Mouse (Mus musculus): ENCODE measurements around the gene Anapc11. TPM values are rescaled to one million over a fixed set of nuclear protein-coding genes. Genes with fewer than 3 reads are reported as not detected.
"Not testable (repeated sequence)": the region's sequence is repeated elsewhere in the genome, so short reads cannot be mapped to it uniquely, and the experiment has no call there.

Anapc11 gene
- polyA plus RNA-seq, 1 experiment from 2014 or later: 201 TPM

- H3K4me1 ChIP-seq (ENCODE audit: control insufficient read depth, insufficient read depth, low read length): peaks cover 5% of the 10 kb centered on the region; the same call in 1 of the 2 replicates
- no peak overlapping the region for H3K9ac ChIP-seq (ENCODE audit: low read depth, low read length)
- H3K27ac ChIP-seq (ENCODE audit: low read depth, low read length): no peak overlapping the region
- WGBS (ENCODE audit: insufficient replicate concordance): 42% methylated on average over 2 of the region's 2 CpGs
- no peak overlapping the region for H3K4me3 ChIP-seq (ENCODE audit: low read depth, low read length)
- H3K9me3 ChIP-seq (replicated peaks; ENCODE audit: control insufficient read depth, low read length): no peaks in the 10 kb centered on the region
- H3K4me2 ChIP-seq: no peak overlapping the region
- ATAC-seq (replicated peaks; ENCODE audit: insufficient number of reproducible peaks, low FRiP score, low TSS enrichment): no peak
- H3K27me3 ChIP-seq (ENCODE audit: control insufficient read depth, insufficient read depth, low read length): no peaks in the 10 kb centered on the region
- H3K36me3 ChIP-seq (ENCODE audit: control insufficient read depth, insufficient read depth, low read length): peaks cover 13% of the 10 kb centered on the region
These were observed 43.0 kb upstream of the Anapc11 start for GRCm38 (mm10) chr11:120555260-120555659.

- not testable (repeated sequence) for H3K9ac ChIP-seq (ENCODE audit: low read depth, low read length); H3K4me3 ChIP-seq (ENCODE audit: low read depth, low read length); H3K9me3 ChIP-seq (replicated peaks; ENCODE audit: control insufficient read depth, low read length); H3K27me3 ChIP-seq (ENCODE audit: control insufficient read depth, insufficient read depth, low read length); H3K4me2 ChIP-seq; ATAC-seq (replicated peaks; ENCODE audit: insufficient number of reproducible peaks, low FRiP score, low TSS enrichment); H3K4me1 ChIP-seq (ENCODE audit: control insufficient read depth, insufficient read depth, low read length); H3K27ac ChIP-seq (ENCODE audit: low read depth, low read length)
- WGBS (ENCODE audit: insufficient replicate concordance): 85% methylated on average over 6 of the region's 6 CpGs
- peaks cover 44% of the 10 kb centered on the region for H3K36me3 ChIP-seq (ENCODE audit: control insufficient read depth, insufficient read depth, low read length)
These were observed 39.4 kb upstream of the Anapc11 start for GRCm38 (mm10) chr11:120558843-120559242.

GRCm38 (mm10) chr11:120560952-120561728, 37.1 kb upstream of the Anapc11 start:
- no peak overlapping the region for H3K4me2 ChIP-seq
- peaks cover 62% of the 10 kb centered on the region for H3K36me3 ChIP-seq (ENCODE audit: control insufficient read depth, insufficient read depth, low read length)
- no peaks in the 10 kb centered on the region for H3K27me3 ChIP-seq (ENCODE audit: control insufficient read depth, insufficient read depth, low read length)
- no peak overlapping the region for H3K4me3 ChIP-seq (ENCODE audit: low read depth, low read length)
- no peak overlapping the region for H3K9ac ChIP-seq (ENCODE audit: low read depth, low read length)
- no peak for ATAC-seq (replicated peaks; ENCODE audit: insufficient number of reproducible peaks, low FRiP score, low TSS enrichment)
- H3K9me3 ChIP-seq (replicated peaks; ENCODE audit: control insufficient read depth, low read length): no peaks in the 10 kb centered on the region
- no peaks in the 10 kb centered on the region for H3K4me1 ChIP-seq (ENCODE audit: control insufficient read depth, insufficient read depth, low read length)
- 92% methylated on average over 13 of the region's 13 CpGs for WGBS (ENCODE audit: insufficient replicate concordance)
- H3K27ac ChIP-seq (ENCODE audit: low read depth, low read length): no peak overlapping the region

- no peak overlapping the region for H3K9ac ChIP-seq (ENCODE audit: low read depth, low read length)
- H3K36me3 ChIP-seq (ENCODE audit: control insufficient read depth, insufficient read depth, low read length): peaks cover 76% of the 10 kb centered on the region
- WGBS (ENCODE audit: insufficient replicate concordance): 92% methylated on average over 13 of the region's 13 CpGs
- no peak overlapping the region for H3K4me2 ChIP-seq
- H3K9me3 ChIP-seq (replicated peaks; ENCODE audit: control insufficient read depth, low read length): no peaks in the 10 kb centered on the region
- H3K27me3 ChIP-seq (ENCODE audit: control insufficient read depth, insufficient read depth, low read length): no peaks in the 10 kb centered on the region
- no peaks in the 10 kb centered on the region for H3K4me1 ChIP-seq (ENCODE audit: control insufficient read depth, insufficient read depth, low read length)
- H3K4me3 ChIP-seq (ENCODE audit: low read depth, low read length): no peak overlapping the region
- no peak for ATAC-seq (replicated peaks; ENCODE audit: insufficient number of reproducible peaks, low FRiP score, low TSS enrichment)
- no peak overlapping the region for H3K27ac ChIP-seq (ENCODE audit: low read depth, low read length)
These were observed 35.3 kb upstream of the Anapc11 start for GRCm38 (mm10) chr11:120562949-120563348.

- ATAC-seq (replicated peaks; ENCODE audit: insufficient number of reproducible peaks, low FRiP score, low TSS enrichment): no peak
- H3K4me1 ChIP-seq (ENCODE audit: control insufficient read depth, insufficient read depth, low read length): no peaks in the 10 kb centered on the region
- no peaks in the 10 kb centered on the region for H3K27me3 ChIP-seq (ENCODE audit: control insufficient read depth, insufficient read depth, low read length)
- H3K36me3 ChIP-seq (ENCODE audit: control insufficient read depth, insufficient read depth, low read length): peaks cover 76% of the 10 kb centered on the region
- H3K27ac ChIP-seq (ENCODE audit: low read depth, low read length): no peak overlapping the region
- no peak overlapping the region for H3K4me3 ChIP-seq (ENCODE audit: low read depth, low read length)
- no peak overlapping the region for H3K9ac ChIP-seq (ENCODE audit: low read depth, low read length)
- WGBS (ENCODE audit: insufficient replicate concordance): 87% methylated on average over 9 of the region's 9 CpGs
- no peak overlapping the region for H3K4me2 ChIP-seq
- no peaks in the 10 kb centered on the region for H3K9me3 ChIP-seq (replicated peaks; ENCODE audit: control insufficient read depth, low read length)
These were observed 33.1 kb upstream of the Anapc11 start for GRCm38 (mm10) chr11:120565114-120565513.

- Histone ChIP-seq H3K4me2 (no peak overlapping the region), H3K27ac (ENCODE audit: low read depth, low read length) (no peak overlapping the region), H3K36me3 (ENCODE audit: control insufficient read depth, insufficient read depth, low read length) (peaks cover 58% of the 10 kb centered on the region), H3K9ac (ENCODE audit: low read depth, low read length) (no peak overlapping the region), H3K27me3 (ENCODE audit: control insufficient read depth, insufficient read depth, low read length) (no peaks in the 10 kb centered on the region), H3K4me3 (ENCODE audit: low read depth, low read length) (no peak overlapping the region), H3K9me3 (replicated peaks; ENCODE audit: control insufficient read depth, low read length) (no peaks in the 10 kb centered on the region), H3K4me1 (ENCODE audit: control insufficient read depth, insufficient read depth, low read length) (peaks cover 8% of the 10 kb centered on the region)
- 95% methylated on average over 6 of the region's 6 CpGs for WGBS (ENCODE audit: insufficient replicate concordance)
- ATAC-seq (replicated peaks; ENCODE audit: insufficient number of reproducible peaks, low FRiP score, low TSS enrichment): no peak
These were observed 29.9 kb upstream of the Anapc11 start for GRCm38 (mm10) chr11:120568324-120568723.

GRCm38 (mm10) chr11:120571122-120571521, 27.1 kb upstream of the Anapc11 start:
- H3K9me3 ChIP-seq (replicated peaks; ENCODE audit: control insufficient read depth, low read length): no peaks in the 10 kb centered on the region
- H3K4me1 ChIP-seq (ENCODE audit: control insufficient read depth, insufficient read depth, low read length): peaks cover 16% of the 10 kb centered on the region
- ATAC-seq (replicated peaks; ENCODE audit: insufficient number of reproducible peaks, low FRiP score, low TSS enrichment): no peak
- H3K36me3 ChIP-seq (ENCODE audit: control insufficient read depth, insufficient read depth, low read length): peaks cover 35% of the 10 kb centered on the region
- H3K4me3 ChIP-seq (ENCODE audit: low read depth, low read length): peak overlapping the region; percentile 98
- H3K27me3 ChIP-seq (ENCODE audit: control insufficient read depth, insufficient read depth, low read length): no peaks in the 10 kb centered on the region
- H3K9ac ChIP-seq (ENCODE audit: low read depth, low read length): peak overlapping the region; percentile 92; the same call in 1 of the 2 replicates
- WGBS (ENCODE audit: insufficient replicate concordance): 27% methylated on average over 3 of the region's 3 CpGs
- peak overlapping the region; percentile 86 for H3K4me2 ChIP-seq
- H3K27ac ChIP-seq (ENCODE audit: low read depth, low read length): no peak overlapping the region

- no peaks in the 10 kb centered on the region for H3K27me3 ChIP-seq (ENCODE audit: control insufficient read depth, insufficient read depth, low read length)
- peak overlapping the region; percentile 92 for H3K9ac ChIP-seq (ENCODE audit: low read depth, low read length)
- peaks cover 28% of the 10 kb centered on the region for H3K36me3 ChIP-seq (ENCODE audit: control insufficient read depth, insufficient read depth, low read length)
- no peaks in the 10 kb centered on the region for H3K9me3 ChIP-seq (replicated peaks; ENCODE audit: control insufficient read depth, low read length)
- peak overlapping the region; percentile 96; the same call in 1 of the 2 replicates for H3K27ac ChIP-seq (ENCODE audit: low read depth, low read length)
- H3K4me3 ChIP-seq (ENCODE audit: low read depth, low read length): peak overlapping the region; percentile 98
- H3K4me1 ChIP-seq (ENCODE audit: control insufficient read depth, insufficient read depth, low read length): peaks cover 16% of the 10 kb centered on the region
- ATAC-seq (replicated peaks; ENCODE audit: insufficient number of reproducible peaks, low FRiP score, low TSS enrichment): no peak
- 7% methylated on average over 11 of the region's 11 CpGs for WGBS (ENCODE audit: insufficient replicate concordance)
- H3K4me2 ChIP-seq: peak overlapping the region; percentile 86
These were observed 26.3 kb upstream of the Anapc11 start for GRCm38 (mm10) chr11:120571754-120572416.

All from heart, embryonic 11.5 days (tissue).